Mouse (Mus musculus) midbrain, embryonic 12.5 days (tissue): ENCODE data around the gene Nacc2. TPM values are rescaled to one million over a fixed set of nuclear protein-coding genes. Genes with fewer than 3 reads are reported as not detected.

Experiments
- ATAC-seq: fragments of 200-750 bp; cut with Nextera tagmentation; 2 replicates; pipeline ENCODE4 v1.8.0; 2017; ENCODE audit warnings: low read depth, moderate TSS enrichment, moderate library complexity; ENCODE audit not compliant: low FRiP score
- H3K27ac ChIP-seq: fragments of 300-500 bp; sonication (generic); replicated peaks from 2 replicates; pipeline ENCODE4 v1.5.1; 2016; ENCODE audit warnings: mild to moderate bottlenecking
- H3K27me3 ChIP-seq: fragments of 300-500 bp; sonication (generic); 2 replicates; pipeline ENCODE4 v1.6.1; 2016; ENCODE audit warnings: mild to moderate bottlenecking
- H3K36me3 ChIP-seq: fragments of 300-500 bp; sonication (generic); 2 replicates; pipeline ENCODE4 v1.6.1; 2016
- H3K4me1 ChIP-seq: fragments of 300-500 bp; sonication (generic); 2 replicates; pipeline ENCODE4 v1.6.1; 2016
- H3K4me2 ChIP-seq: fragments of 300-500 bp; sonication (generic); replicated peaks from 2 replicates; pipeline ENCODE4 v1.6.1; 2016; ENCODE audit warnings: mild to moderate bottlenecking, moderate library complexity
- H3K4me3 ChIP-seq: fragments of 300-500 bp; sonication (generic); 2 replicates; pipeline ENCODE4 v1.5.1; 2016; ENCODE audit warnings: mild to moderate bottlenecking
- H3K9ac ChIP-seq: fragments of 300-500 bp; sonication (generic); replicated peaks from 2 replicates; pipeline ENCODE4 v1.6.1; 2016; ENCODE audit warnings: mild to moderate bottlenecking, moderate library complexity
- H3K9me3 ChIP-seq: fragments of 300-500 bp; sonication (generic); 2 replicates; pipeline ENCODE4 v1.6.1; 2016; ENCODE audit warnings: mild to moderate bottlenecking
- WGBS: fragments of 180-500 bp; shearing (Covaris S2); methylation state at CpG from one replicate; pipeline ENCODE4 v1.1.7; 2016; 5-methylcytosine and 5-hydroxymethylcytosine counted together
- polyA plus RNA-seq: library from polyadenylated mRNA; unstranded; fragments of >200 nt; fragmentation: Nextera tagmentation; extraction: Ambion mirVana; gene quantifications from 2 replicates; pipeline ENCODE4 v1.2.1, GENCODE M21; 2016

Nacc2 gene
- polyA plus RNA-seq, 1 experiment from 2014 or later, result 8.7 TPM

- no peak for ATAC-seq
These were observed 4.3 kb downstream of the Nacc2 start for GRCm38 (mm10) chr2:26118584-26119309.

GRCm38 (mm10) chr2:26117580-26117979 is 5.4 kb downstream of the Nacc2 start:
- H3K4me1 ChIP-seq, result peaks cover 19% of the 10 kb centered on the region
- H3K4me2 ChIP-seq, result no peak overlapping the region
- peaks cover 49% of the 10 kb centered on the region for H3K27me3 ChIP-seq
- H3K9me3 ChIP-seq, result no peaks in the 10 kb centered on the region
- no peak overlapping the region for H3K4me3 ChIP-seq
- ATAC-seq, result no peak
- H3K36me3 ChIP-seq, result no peaks in the 10 kb centered on the region
- no peak overlapping the region for H3K27ac ChIP-seq
- WGBS, result 42% methylated on average over 1 of the region's 1 CpGs
- no peak overlapping the region for H3K9ac ChIP-seq

More at GRCm38 (mm10) chr2:26118584-26119309, 4.3 kb downstream of the Nacc2 start:
- Histone ChIP-seq H3K4me2 (no peak overlapping the region), H3K36me3 (no peaks in the 10 kb centered on the region), H3K4me3 (no peak overlapping the region), H3K27ac (no peak overlapping the region), H3K4me1 (peaks cover 25% of the 10 kb centered on the region), H3K27me3 (peaks cover 58% of the 10 kb centered on the region), H3K9ac (no peak overlapping the region), H3K9me3 (no peaks in the 10 kb centered on the region)
- 40% methylated on average over 4 of the region's 4 CpGs for WGBS

GRCm38 (mm10) chr2:26116550-26116949 is 6.5 kb downstream of the Nacc2 start:
- peaks cover 38% of the 10 kb centered on the region for H3K27me3 ChIP-seq
- H3K4me3 ChIP-seq, result no peak overlapping the region
- WGBS, result 79% methylated on average over 3 of the region's 3 CpGs
- no peak overlapping the region for H3K4me2 ChIP-seq
- H3K9me3 ChIP-seq, result no peaks in the 10 kb centered on the region
- no peak for ATAC-seq
- no peak overlapping the region for H3K9ac ChIP-seq
- no peak overlapping the region for H3K27ac ChIP-seq
- H3K4me1 ChIP-seq, result 0 out of 2 replicates have a peak, but pooled peaks cover 11% of the 10 kb centered on the region
- no peaks in the 10 kb centered on the region for H3K36me3 ChIP-seq

- H3K36me3 ChIP-seq, result no peaks in the 10 kb centered on the region
- no peaks in the 10 kb centered on the region for H3K9me3 ChIP-seq
- 88% methylated on average over 6 of the region's 6 CpGs for WGBS
- H3K4me2 ChIP-seq, result no peak overlapping the region
- H3K4me1 ChIP-seq, result 0 out of 2 replicates have a peak, but pooled peaks cover 11% of the 10 kb centered on the region
- H3K4me3 ChIP-seq, result no peak overlapping the region
- 0 out of 2 replicates have a peak overlapping the region, but pooled peaks have one; percentile 4 for H3K9ac ChIP-seq
- H3K27me3 ChIP-seq, result peaks cover 25% of the 10 kb centered on the region
- no peak for ATAC-seq
- no peak overlapping the region for H3K27ac ChIP-seq
These were observed 7.8 kb downstream of the Nacc2 start for GRCm38 (mm10) chr2:26115215-26115614.

GRCm38 (mm10) chr2:26108237-26108636 is 14.8 kb downstream of the Nacc2 start:
- H3K4me2 ChIP-seq, result no peak overlapping the region
- H3K4me3 ChIP-seq, result no peak overlapping the region
- 83% methylated on average over 6 of the region's 6 CpGs for WGBS
- ATAC-seq, result no peak
- H3K27me3 ChIP-seq, result 0 out of 2 replicates have a peak, but pooled peaks cover 2% of the 10 kb centered on the region
- H3K36me3 ChIP-seq, result no peaks in the 10 kb centered on the region
- H3K9me3 ChIP-seq, result no peaks in the 10 kb centered on the region
- H3K27ac ChIP-seq, result no peak overlapping the region
- no peak overlapping the region for H3K9ac ChIP-seq
- H3K4me1 ChIP-seq, result no peaks in the 10 kb centered on the region

- ATAC-seq, result no peak
- Histone ChIP-seq H3K27ac (no peak overlapping the region), H3K4me3 (no peak overlapping the region), H3K4me1 (no peaks in the 10 kb centered on the region), H3K36me3 (no peaks in the 10 kb centered on the region), H3K4me2 (no peak overlapping the region), H3K9ac (no peak overlapping the region), H3K27me3 (no peaks in the 10 kb centered on the region), H3K9me3 (no peaks in the 10 kb centered on the region)
- 85% methylated on average over 8 of the region's 8 CpGs for WGBS
These were observed 16.0 kb downstream of the Nacc2 start for GRCm38 (mm10) chr2:26107011-26107410.

- Histone ChIP-seq H3K9ac (no peak overlapping the region), H3K9me3 (no peaks in the 10 kb centered on the region), H3K4me2 (no peak overlapping the region), H3K36me3 (no peaks in the 10 kb centered on the region), H3K27ac (no peak overlapping the region), H3K4me3 (no peak overlapping the region), H3K27me3 (no peaks in the 10 kb centered on the region), H3K4me1 (no peaks in the 10 kb centered on the region)
- ATAC-seq, result no peak
- WGBS, result 86% methylated on average over 2 of the region's 2 CpGs
These were observed 16.8 kb downstream of the Nacc2 start for GRCm38 (mm10) chr2:26106233-26106632.

- Histone ChIP-seq H3K4me2 (no peak overlapping the region), H3K9me3 (no peaks in the 10 kb centered on the region), H3K9ac (no peak overlapping the region), H3K4me3 (no peak overlapping the region), H3K4me1 (peaks cover 3% of the 10 kb centered on the region; the same call in 1 of the 2 replicates), H3K27ac (no peak overlapping the region), H3K27me3 (no peaks in the 10 kb centered on the region), H3K36me3 (no peaks in the 10 kb centered on the region)
- ATAC-seq, result no peak
- 72% methylated on average over 4 of the region's 4 CpGs for WGBS
These were observed 22.7 kb downstream of the Nacc2 start for GRCm38 (mm10) chr2:26100296-26100695.

- no peaks in the 10 kb centered on the region for H3K9me3 ChIP-seq
- H3K4me1 ChIP-seq, result peaks cover 3% of the 10 kb centered on the region; the same call in 1 of the 2 replicates
- H3K27ac ChIP-seq, result no peak overlapping the region
- no peak for ATAC-seq
- no peak overlapping the region for H3K9ac ChIP-seq
- H3K27me3 ChIP-seq, result no peaks in the 10 kb centered on the region
- WGBS, result 90% methylated on average over 1 of the region's 1 CpGs
- H3K4me3 ChIP-seq, result no peak overlapping the region
- H3K4me2 ChIP-seq, result no peak overlapping the region
- no peaks in the 10 kb centered on the region for H3K36me3 ChIP-seq
These were observed 23.2 kb downstream of the Nacc2 start for GRCm38 (mm10) chr2:26099851-26100250.

- no peak overlapping the region for H3K27ac ChIP-seq
- no peak overlapping the region for H3K4me2 ChIP-seq
- 87% methylated on average over 5 of the region's 5 CpGs for WGBS
- no peak for ATAC-seq
- no peaks in the 10 kb centered on the region for H3K36me3 ChIP-seq
- peaks cover 1% of the 10 kb centered on the region; the same call in 1 of the 2 replicates for H3K27me3 ChIP-seq
- H3K4me3 ChIP-seq, result no peak overlapping the region
- H3K9me3 ChIP-seq, result no peaks in the 10 kb centered on the region
- H3K4me1 ChIP-seq, result peaks cover 3% of the 10 kb centered on the region; the same call in 1 of the 2 replicates
- H3K9ac ChIP-seq, result no peak overlapping the region
These were observed 23.8 kb downstream of the Nacc2 start for GRCm38 (mm10) chr2:26099260-26099659.

GRCm38 (mm10) chr2:26093897-26094296 is 29.1 kb downstream of the Nacc2 start:
- H3K4me3 ChIP-seq, result no peak overlapping the region
- peaks cover 37% of the 10 kb centered on the region for H3K27me3 ChIP-seq
- H3K27ac ChIP-seq, result no peak overlapping the region
- no peak overlapping the region for H3K9ac ChIP-seq
- 83% methylated on average over 7 of the region's 7 CpGs for WGBS
- no peaks in the 10 kb centered on the region for H3K9me3 ChIP-seq
- no peaks in the 10 kb centered on the region for H3K36me3 ChIP-seq
- ATAC-seq, result no peak
- H3K4me1 ChIP-seq, result peaks cover 25% of the 10 kb centered on the region
- H3K4me2 ChIP-seq, result no peak overlapping the region

GRCm38 (mm10) chr2:26091771-26092393 is 31.1 kb downstream of the Nacc2 start:
- H3K27me3 ChIP-seq, result peaks cover 37% of the 10 kb centered on the region
- no peaks in the 10 kb centered on the region for H3K9me3 ChIP-seq
- H3K27ac ChIP-seq, result peak overlapping the region; percentile 76
- H3K36me3 ChIP-seq, result no peaks in the 10 kb centered on the region
- peak; percentile 85 for ATAC-seq
- peaks cover 22% of the 10 kb centered on the region for H3K4me1 ChIP-seq
- peak overlapping the region; percentile 79 for H3K4me3 ChIP-seq
- under 1% methylated on average over 24 of the region's 24 CpGs for WGBS
- peak overlapping the region; percentile 94 for H3K4me2 ChIP-seq
- peak overlapping the region; percentile 87 for H3K9ac ChIP-seq
